Mouse (Mus musculus) activated CD4-positive, CD25-positive, alpha-beta regulatory T cell, adult 4 months (primary cell): ENCODE results near the gene Upf3b. TPM values are rescaled to one million over a fixed set of nuclear protein-coding genes. Genes with fewer than 3 reads are reported as not detected.
A peak's percentile ranks its signal among the peaks of the same experiment; 100 is the strongest.
"Not testable (repeated sequence)": the region's sequence is repeated elsewhere in the genome, so short reads cannot be mapped to it uniquely, and the experiment has no call there.

Source experiments
- ATAC-seq: one replicate; pipeline ENCODE4 v1.8.0; 2017
- polyA plus RNA-seq, 2 experiments: library from polyadenylated mRNA; unstranded; fragments of 100-300 nt; shearing (Covaris generic); gene quantifications; one replicate each; pipeline ENCODE4 v1.2.1; 2017

Gene Upf3b
- 10 to 100 TPM; 33.8 to 46.6 TPM for polyA plus RNA-seq

GRCm38 (mm10) chrX:37110193-37110880 is at the start of gene Upf3b:
TSS of gene Upf3b (minus strand) at chrX:37110322.
- peak; percentile 99 for ATAC-seq

GRCm38 (mm10) chrX:37157839-37158238 is 47.7 kb upstream of the Upf3b start:
- no peak for ATAC-seq

DNA sequence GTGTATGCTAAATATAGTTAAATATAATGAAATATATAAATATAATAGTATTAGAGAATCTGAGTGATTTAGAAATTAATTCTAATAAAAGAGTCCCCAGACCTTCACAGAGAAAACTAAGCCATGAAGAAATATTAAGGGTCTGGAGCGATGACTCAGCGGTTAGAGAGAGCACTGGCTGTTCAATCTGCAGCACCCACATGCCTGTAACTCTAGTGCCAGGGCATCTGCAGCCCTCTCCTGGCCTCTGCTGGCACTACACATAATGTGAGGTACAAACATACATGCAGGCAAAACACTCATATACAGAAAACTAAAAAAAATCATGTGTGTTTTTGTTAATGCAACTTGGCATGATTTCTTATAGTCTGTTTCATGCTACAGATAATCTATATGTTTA is 34.8 kb upstream of the Upf3b start:
- peak; percentile 58 for ATAC-seq

GRCm38 (mm10) chrX:37144498-37144897 is 34.4 kb upstream of the Upf3b start:
- not testable (repeated sequence) for ATAC-seq

GRCm38 (mm10) chrX:37141732-37142131 is 31.6 kb upstream of the Upf3b start:
- peak; percentile 72 for ATAC-seq

- ATAC-seq: peak; percentile 73
Observed at GRCm38 (mm10) chrX:37126671-37127358, 16.7 kb upstream of the Upf3b start, which contains the start of gene Nkap. TSS of gene Nkap (plus strand) at chrX:37126795.

GRCm38 (mm10) chrX:37125511-37125910 is 15.4 kb upstream of the Upf3b start:
- no peak for ATAC-seq

DNA sequence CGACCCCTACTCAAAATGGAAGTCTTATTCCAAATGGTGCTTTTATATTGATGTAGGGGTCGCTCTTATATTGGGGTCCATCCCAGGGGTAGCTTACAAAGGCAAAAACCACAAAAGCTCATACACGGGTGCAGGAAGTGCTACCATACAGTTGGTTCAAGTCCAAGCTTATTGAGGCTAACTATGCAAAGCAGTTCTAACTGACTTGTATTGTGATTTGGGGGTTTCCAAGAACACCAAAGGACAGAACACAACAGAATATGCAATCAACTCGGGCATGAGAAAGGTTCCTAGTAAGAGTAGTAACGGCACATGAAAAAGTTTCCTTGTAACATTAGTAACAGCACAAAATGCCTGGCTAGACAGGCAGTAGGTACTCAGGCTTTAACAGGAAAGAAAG is 10.1 kb upstream of the Upf3b start:
- no peak for ATAC-seq

- ATAC-seq: no peak
Observed at GRCm38 (mm10) chrX:37119585-37119984, 9.5 kb upstream of the Upf3b start.

GRCm38 (mm10) chrX:37117085-37117484 is 7.0 kb upstream of the Upf3b start:
- ATAC-seq: no peak

GRCm38 (mm10) chrX:37110881-37111193 is 715 bp upstream of the Upf3b start:
- ATAC-seq: no peak

DNA sequence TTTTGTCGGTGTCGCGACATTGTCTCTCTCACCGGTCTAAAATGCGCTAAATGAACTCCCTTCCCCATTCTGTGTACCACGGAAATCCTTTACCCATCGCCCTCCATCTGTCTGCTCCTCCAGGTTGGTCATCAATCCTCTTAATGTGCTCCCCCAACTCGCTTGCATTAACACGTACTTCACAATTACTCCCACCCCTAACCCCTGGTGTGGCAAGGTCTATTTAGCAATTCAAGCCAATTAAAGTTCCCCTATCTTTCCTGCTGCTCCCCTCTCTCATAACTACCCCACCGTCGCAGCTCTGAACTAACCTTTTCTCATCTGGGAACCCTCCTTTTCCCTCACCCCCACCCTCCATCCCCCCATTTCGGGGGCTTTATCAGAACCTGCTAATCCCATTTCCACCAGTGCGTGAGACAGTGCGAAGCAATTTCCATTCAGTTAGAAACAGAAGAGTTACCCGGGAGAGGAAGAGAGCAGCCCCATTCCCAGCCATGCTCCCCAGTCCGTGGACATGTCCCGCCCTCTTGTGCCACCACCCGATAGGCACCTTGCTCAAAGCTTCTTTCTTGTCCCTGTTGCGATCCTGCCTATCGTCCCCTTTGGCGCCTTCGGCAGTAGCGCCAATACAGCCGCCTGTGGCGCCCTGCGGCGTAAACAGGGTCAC is 463 bp downstream of the Upf3b start:
- ATAC-seq: peak; percentile 26

DNA sequence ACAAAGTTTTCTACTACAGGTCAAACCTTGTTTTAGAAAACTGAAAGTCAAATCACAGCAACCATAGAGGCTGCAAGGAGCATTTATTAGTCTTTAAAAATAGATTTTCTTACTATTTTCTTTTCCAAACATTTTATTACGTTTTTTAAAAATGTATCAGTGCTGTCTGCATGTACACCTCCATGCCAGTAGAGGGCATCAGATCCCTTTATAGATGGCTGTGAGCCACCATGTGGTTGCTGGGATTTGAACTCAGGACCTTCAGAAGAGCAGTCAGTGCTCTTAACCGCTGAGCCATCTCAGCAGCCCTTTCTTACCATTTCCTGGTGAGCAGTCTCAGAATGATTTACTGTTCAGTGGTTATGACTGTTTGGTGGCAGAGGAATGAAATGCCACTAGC is 6.3 kb downstream of the Upf3b start:
- no peak for ATAC-seq

GRCm38 (mm10) chrX:37098681-37099080 is 11.4 kb downstream of the Upf3b start:
- ATAC-seq: no peak

DNA sequence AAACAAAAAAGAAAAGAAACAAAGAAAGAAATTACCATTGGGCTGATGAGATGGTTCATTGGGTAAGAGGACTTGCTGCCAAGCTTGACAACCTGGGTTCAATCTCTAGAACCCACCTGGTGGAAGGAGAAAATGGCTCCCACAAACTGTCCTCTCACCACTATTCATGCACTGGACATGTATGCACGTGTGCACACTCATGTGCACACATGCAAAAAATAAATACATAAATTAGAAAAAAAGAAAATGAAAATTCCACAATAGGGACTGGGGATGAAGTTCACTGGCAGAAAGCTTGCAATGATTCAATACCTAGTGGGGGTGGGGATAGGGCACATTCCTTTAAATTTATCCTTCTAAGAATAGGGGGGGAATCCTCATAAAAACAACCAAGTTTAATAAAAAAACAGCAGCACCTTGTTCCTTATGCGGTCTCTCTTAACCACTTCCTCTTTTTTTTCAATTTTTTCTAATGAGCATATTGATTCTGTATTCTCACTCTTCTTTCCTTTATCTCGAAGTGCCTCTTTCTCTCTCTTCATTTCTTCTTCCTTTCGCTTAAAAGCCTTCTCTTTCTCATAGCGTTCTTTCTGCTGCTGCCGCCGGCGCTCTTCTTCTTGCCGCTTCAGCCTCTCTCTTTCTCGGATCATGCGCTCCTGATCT is 14.9 kb downstream of the Upf3b start:
- no peak for ATAC-seq

- ATAC-seq: peak; percentile 87
Observed at GRCm38 (mm10) chrX:37091457-37091856, 18.7 kb downstream of the Upf3b start.

GRCm38 (mm10) chrX:37088778-37089177 is 21.3 kb downstream of the Upf3b start:
- no peak for ATAC-seq

GRCm38 (mm10) chrX:37085665-37086064 is 24.5 kb downstream of the Upf3b start:
- ATAC-seq: peak; percentile 22

- peak; percentile 90 for ATAC-seq
Observed at GRCm38 (mm10) chrX:37084927-37085660, 25.0 kb downstream of the Upf3b start, which contains the start of gene Rpl39. TSS of gene Rpl39 (minus strand) at chrX:37085402.

GRCm38 (mm10) chrX:37084318-37084926 is 25.7 kb downstream of the Upf3b start:
- ATAC-seq: peak; percentile 11

GRCm38 (mm10) chrX:37081194-37081593 is 28.9 kb downstream of the Upf3b start:
- no peak for ATAC-seq

GRCm38 (mm10) chrX:37080345-37080744 is 29.8 kb downstream of the Upf3b start:
- not testable (repeated sequence) for ATAC-seq
